Mouse (Mus musculus): Measurements from ENCODE around the gene Bbs9. TPM values are rescaled to one million over a fixed set of nuclear protein-coding genes. Genes with fewer than 3 reads are reported as not detected.
A peak's percentile ranks its signal among the peaks of the same experiment; 100 is the strongest.

Bbs9 gene
- polyA plus RNA-seq, 1 experiment, result 8.0 TPM

DNA sequence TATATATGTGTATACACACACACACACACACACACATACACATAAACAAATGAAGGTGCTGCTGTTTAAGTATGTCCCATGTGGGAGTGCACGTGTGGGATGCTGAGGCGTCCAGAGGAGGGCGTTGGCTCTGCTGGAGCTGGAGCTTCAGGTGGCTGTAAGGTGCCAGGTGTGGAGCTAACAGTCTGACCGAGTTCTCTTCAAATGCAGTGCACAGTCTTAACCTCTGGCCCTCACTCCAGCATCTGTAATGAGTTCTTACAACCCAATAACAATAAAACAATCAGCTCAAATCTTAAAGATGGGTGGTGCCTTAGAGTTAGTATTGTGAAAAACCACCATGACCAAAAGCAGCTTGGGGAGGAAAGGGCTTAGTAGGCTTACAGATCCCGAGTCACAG is 56.6 kb downstream of the Bbs9 start:
- no peak overlapping the region for H3K4me3 ChIP-seq (replicated peaks; ENCODE audit: control insufficient read depth, low read depth, low read length)
- H3K27ac ChIP-seq (ENCODE audit: control insufficient read depth, insufficient read depth, low read depth, low read length, poor library complexity), result no peak overlapping the region
- 77% methylated on average over 5 of the region's 5 CpGs for WGBS
- TF ChIP-seq CTCF (IDR thresholded peaks at IDR 0.05; ENCODE audit: control insufficient read depth, insufficient read depth, low read length) (no peak), POLR2A (IDR thresholded peaks at IDR 0.05; ENCODE audit: borderline replicate concordance, control insufficient read depth, low read depth, low read length) (no peak)
- no peaks in the 10 kb centered on the region for H3K4me1 ChIP-seq (ENCODE audit: control insufficient read depth, insufficient read depth, low read length)

DNA sequence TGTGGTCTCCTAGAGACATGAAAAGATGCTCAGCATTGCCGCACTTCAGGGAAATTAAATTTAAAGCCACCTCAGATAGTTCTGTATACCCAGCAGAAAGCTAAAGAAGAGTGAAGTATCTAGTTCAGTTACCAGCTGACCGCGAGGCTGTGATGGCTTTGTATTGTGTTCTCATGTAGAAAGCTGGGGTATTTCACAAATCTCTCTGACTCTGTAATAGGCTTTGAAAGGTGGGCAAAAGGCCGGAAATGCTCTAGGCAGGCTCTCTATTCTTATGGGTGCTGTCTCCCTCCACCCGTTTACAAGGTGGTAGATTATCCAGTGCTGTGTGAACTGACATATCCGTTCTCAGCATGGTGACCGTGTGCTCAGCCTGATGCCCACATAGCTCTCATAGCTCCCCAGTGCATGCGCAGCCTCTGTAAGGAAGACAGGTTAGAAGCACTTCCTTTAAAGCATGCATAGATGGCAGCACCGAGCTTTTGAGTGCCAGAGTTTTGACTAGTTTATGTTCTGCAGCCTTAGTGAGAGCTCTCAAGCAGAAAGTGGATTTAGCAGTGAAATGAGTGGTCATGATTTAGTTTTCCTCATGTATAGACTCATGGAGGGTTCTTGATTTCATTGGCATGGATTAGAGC is 57.4 kb downstream of the Bbs9 start:
- H3K27ac ChIP-seq (ENCODE audit: control insufficient read depth, insufficient read depth, low read depth, low read length, poor library complexity), result no peak overlapping the region
- 49% methylated on average over 9 of the region's 9 CpGs for WGBS
- H3K4me3 ChIP-seq (replicated peaks; ENCODE audit: control insufficient read depth, low read depth, low read length), result no peak overlapping the region
- TF ChIP-seq CTCF (IDR thresholded peaks at IDR 0.05; ENCODE audit: control insufficient read depth, insufficient read depth, low read length) (0 out of 2 replicates have a peak, but pooled peaks have one; percentile 4), POLR2A (IDR thresholded peaks at IDR 0.05; ENCODE audit: borderline replicate concordance, control insufficient read depth, low read depth, low read length) (no peak)
- no peaks in the 10 kb centered on the region; the same call in 1 of the 2 replicates for H3K4me1 ChIP-seq (ENCODE audit: control insufficient read depth, insufficient read depth, low read length)

DNA sequence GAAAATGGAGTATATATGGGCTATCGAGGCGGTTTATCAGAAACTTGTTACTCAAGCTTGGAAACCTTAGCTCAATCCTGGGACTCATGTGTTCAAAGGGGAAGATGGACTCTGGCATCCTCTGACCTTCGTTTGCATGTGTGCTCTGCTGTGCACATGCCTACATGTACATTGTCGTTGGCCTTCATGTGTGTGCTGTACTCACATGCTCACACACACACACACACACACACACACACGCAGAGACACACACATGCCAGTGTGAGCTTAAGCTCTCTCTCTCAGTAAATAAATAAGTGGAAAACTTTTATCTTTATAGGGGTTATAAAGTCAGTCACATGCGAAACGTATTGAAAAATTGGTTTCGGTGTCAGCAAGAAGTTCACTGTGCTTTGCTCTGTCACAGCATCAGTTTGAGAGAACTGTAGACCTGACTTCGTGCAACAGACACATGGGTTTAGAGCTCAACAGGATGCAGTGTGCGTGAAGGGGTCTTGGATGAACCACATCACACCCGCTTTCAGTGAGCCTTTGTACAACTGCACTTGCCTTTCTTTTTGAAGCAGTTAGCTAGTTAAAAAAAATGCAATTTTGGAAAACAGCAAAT is 62.4 kb downstream of the Bbs9 start:
- H3K27ac ChIP-seq (ENCODE audit: control insufficient read depth, insufficient read depth, low read depth, low read length, poor library complexity), result no peak overlapping the region
- TF ChIP-seq CTCF (IDR thresholded peaks at IDR 0.05; ENCODE audit: control insufficient read depth, insufficient read depth, low read length) (no peak), POLR2A (IDR thresholded peaks at IDR 0.05; ENCODE audit: borderline replicate concordance, control insufficient read depth, low read depth, low read length) (no peak)
- 82% methylated on average over 11 of the region's 11 CpGs for WGBS
- no peaks in the 10 kb centered on the region; the same call in 1 of the 2 replicates for H3K4me1 ChIP-seq (ENCODE audit: control insufficient read depth, insufficient read depth, low read length)
- no peak overlapping the region for H3K4me3 ChIP-seq (replicated peaks; ENCODE audit: control insufficient read depth, low read depth, low read length)

DNA sequence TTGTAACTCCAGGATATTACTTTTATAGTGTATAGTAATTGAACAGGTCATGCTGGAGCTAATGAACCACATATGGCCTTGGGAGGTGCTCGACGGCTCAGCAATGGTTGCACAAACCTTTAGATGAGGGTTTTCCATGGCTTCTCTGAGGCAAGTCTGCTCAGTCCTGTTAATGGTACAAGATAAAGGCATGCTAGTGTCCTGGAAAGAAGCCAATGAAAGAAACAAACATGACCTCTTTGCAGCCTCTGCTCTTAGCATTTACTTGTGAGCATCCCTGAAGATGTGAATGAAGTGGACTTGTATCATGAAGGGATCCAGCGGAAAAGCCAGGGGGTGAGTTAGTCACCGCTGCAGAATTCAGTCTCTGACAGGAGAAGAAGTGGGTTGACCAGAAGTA is 64.0 kb downstream of the Bbs9 start:
- 79% methylated on average over 4 of the region's 4 CpGs for WGBS
- Histone ChIP-seq H3K27ac (ENCODE audit: control insufficient read depth, insufficient read depth, low read depth, low read length, poor library complexity) (no peak overlapping the region), H3K4me3 (replicated peaks; ENCODE audit: control insufficient read depth, low read depth, low read length) (no peak overlapping the region), H3K4me1 (ENCODE audit: control insufficient read depth, insufficient read depth, low read length) (no peaks in the 10 kb centered on the region; the same call in 1 of the 2 replicates)
- TF ChIP-seq POLR2A (IDR thresholded peaks at IDR 0.05; ENCODE audit: borderline replicate concordance, control insufficient read depth, low read depth, low read length) (no peak), CTCF (IDR thresholded peaks at IDR 0.05; ENCODE audit: control insufficient read depth, insufficient read depth, low read length) (no peak)

DNA sequence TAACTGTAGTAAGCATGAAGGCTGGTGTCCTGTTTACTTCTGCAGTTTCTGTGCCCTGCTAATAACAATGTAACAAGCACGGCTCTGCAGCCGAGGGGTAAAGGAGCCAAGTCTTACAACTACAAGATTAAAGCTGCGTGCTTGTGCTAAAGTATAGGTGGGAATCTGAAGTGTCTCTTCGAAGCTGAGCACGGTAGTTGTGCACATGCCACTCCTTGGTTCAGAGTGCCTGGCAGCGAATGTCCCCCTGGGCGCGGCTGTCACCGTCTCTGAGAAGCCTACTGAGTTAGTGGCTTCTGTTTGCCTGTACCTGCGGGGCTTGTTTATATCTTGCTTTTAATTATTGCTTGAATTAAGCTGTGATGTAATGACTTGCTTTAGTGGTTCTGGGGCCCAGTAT is 65.6 kb downstream of the Bbs9 start:
- 92% methylated on average over 10 of the region's 10 CpGs for WGBS
- TF ChIP-seq CTCF (IDR thresholded peaks at IDR 0.05; ENCODE audit: control insufficient read depth, insufficient read depth, low read length), result no peak
- no peak for TF ChIP-seq POLR2A (IDR thresholded peaks at IDR 0.05; ENCODE audit: borderline replicate concordance, control insufficient read depth, low read depth, low read length)

DNA sequence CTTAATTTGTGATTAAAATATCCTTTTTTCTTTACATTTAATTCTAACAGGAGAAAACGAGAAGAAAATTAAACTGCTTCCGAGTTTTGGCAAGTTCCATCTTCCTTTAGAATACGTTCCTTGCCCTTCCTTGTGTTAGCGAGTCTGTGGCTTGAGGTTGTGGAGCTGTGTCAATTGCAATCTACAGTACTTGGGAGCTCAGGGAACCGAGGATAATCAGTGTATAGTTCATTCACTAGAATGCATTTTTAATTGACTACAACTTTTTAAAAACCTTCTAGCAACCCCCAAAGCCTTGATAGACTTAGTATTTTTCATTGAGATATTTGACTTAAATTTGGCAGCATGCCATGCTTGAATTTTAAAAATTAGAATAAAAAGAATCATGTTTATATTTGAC is 68.0 kb downstream of the Bbs9 start:
- TF ChIP-seq CTCF (IDR thresholded peaks at IDR 0.05; ENCODE audit: control insufficient read depth, insufficient read depth, low read length) (no peak), POLR2A (IDR thresholded peaks at IDR 0.05; ENCODE audit: borderline replicate concordance, control insufficient read depth, low read depth, low read length) (no peak)
- Histone ChIP-seq H3K27ac (ENCODE audit: control insufficient read depth, insufficient read depth, low read depth, low read length, poor library complexity) (no peak overlapping the region), H3K4me1 (ENCODE audit: control insufficient read depth, insufficient read depth, low read length) (no peaks in the 10 kb centered on the region; the same call in 1 of the 2 replicates), H3K4me3 (replicated peaks; ENCODE audit: control insufficient read depth, low read depth, low read length) (no peak overlapping the region)
- WGBS, result 81% methylated on average over 5 of the region's 5 CpGs

More for the DNA sequence above, 65.6 kb downstream of the Bbs9 start:
- H3K4me1 ChIP-seq (ENCODE audit: control insufficient read depth, insufficient read depth, low read length), result no peaks in the 10 kb centered on the region; the same call in 1 of the 2 replicates
- H3K4me3 ChIP-seq (replicated peaks; ENCODE audit: control insufficient read depth, low read depth, low read length), result no peak overlapping the region
- no peak overlapping the region for H3K27ac ChIP-seq (ENCODE audit: control insufficient read depth, insufficient read depth, low read depth, low read length, poor library complexity)

DNA sequence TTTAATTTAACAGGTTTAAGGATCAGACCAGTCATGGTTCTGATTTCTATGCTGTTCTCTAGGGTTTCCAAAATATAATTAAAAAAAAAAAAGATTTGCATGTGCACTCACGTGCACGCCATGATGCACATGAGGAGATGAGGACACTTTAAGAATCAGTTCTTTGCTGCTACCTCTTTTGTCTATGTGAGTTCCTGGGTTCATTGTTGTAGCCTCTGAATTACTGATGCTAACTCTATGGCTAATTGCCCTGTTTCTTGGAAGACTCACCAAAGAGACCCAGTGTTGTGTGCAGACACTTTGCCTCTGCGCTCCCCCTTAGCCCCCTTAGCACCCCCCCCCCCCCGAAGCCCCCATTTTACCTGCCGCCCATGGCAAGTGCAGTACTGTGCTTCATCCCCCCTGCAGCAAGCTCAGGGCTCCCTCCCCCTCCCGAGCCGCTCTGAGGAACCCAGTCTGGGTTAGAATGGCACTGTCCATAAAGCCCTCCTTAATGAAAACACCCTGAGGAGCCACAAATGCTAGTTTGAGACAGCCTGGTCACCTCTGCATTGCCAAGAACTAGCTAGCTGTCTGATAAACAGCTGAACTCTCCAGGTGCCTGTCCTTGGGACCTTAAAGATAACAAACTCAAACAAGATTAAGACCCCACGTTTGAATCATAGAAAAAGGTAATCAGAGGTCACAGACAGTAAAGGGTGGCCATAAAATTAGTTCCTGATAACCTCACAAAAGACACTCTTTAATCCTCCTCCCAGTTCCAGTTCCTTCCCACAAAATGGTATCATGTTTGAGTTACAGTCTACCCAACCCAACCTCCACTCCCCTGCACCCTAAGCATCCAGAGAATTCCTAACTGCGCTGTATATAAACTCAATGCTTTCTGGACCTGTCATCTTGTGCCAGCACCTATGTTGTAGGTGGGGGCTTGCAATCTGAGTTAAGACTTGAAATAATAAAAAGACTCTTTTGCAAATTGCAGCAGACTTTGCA is 69.1 kb downstream of the Bbs9 start:
- Histone ChIP-seq H3K4me1 (ENCODE audit: control insufficient read depth, insufficient read depth, low read length) (no peaks in the 10 kb centered on the region; the same call in 1 of the 2 replicates), H3K27ac (ENCODE audit: control insufficient read depth, insufficient read depth, low read depth, low read length, poor library complexity) (no peak overlapping the region), H3K4me3 (replicated peaks; ENCODE audit: control insufficient read depth, low read depth, low read length) (no peak overlapping the region)
- WGBS, result 87% methylated on average over 9 of the region's 9 CpGs
- TF ChIP-seq POLR2A (IDR thresholded peaks at IDR 0.05; ENCODE audit: borderline replicate concordance, control insufficient read depth, low read depth, low read length) (no peak), CTCF (IDR thresholded peaks at IDR 0.05; ENCODE audit: control insufficient read depth, insufficient read depth, low read length) (no peak)

DNA sequence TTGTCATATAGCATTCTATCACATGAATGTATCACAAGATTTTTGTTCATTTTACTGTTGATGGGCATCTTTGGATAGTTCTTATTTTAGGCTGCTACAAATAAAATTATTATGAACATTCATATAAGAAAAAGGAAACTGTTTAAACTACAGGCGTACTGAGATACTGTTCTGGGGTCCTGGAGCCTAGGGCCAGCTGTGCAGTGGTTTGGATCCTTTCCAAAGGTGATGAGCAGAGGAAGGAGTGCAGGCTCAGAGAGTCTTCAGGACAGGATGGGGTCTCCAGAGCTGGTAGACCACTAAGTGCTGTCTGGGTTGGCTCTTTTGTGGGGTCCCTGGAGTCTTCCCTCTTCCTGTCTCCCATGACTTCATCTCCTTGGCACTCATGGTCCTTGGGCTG is 75.8 kb downstream of the Bbs9 start:
- 13% methylated on average over 1 of the region's 1 CpGs for WGBS
- H3K4me1 ChIP-seq (ENCODE audit: control insufficient read depth, insufficient read depth, low read length), result no peaks in the 10 kb centered on the region
- H3K4me3 ChIP-seq (replicated peaks; ENCODE audit: control insufficient read depth, low read depth, low read length), result no peak overlapping the region
- no peak overlapping the region for H3K27ac ChIP-seq (ENCODE audit: control insufficient read depth, insufficient read depth, low read depth, low read length, poor library complexity)
- no peak for TF ChIP-seq CTCF (IDR thresholded peaks at IDR 0.05; ENCODE audit: control insufficient read depth, insufficient read depth, low read length)
- no peak for TF ChIP-seq POLR2A (IDR thresholded peaks at IDR 0.05; ENCODE audit: borderline replicate concordance, control insufficient read depth, low read depth, low read length)
